Mouse (Mus musculus) stomach, postnatal 0 days (tissue): ENCODE measurements around the gene Camk2g. TPM values are rescaled to one million over a fixed set of nuclear protein-coding genes. Genes with fewer than 3 reads are reported as not detected.

Source experiments
- ATAC-seq: fragments of 200-750 bp; cut with Nextera tagmentation; 2 replicates; pipeline ENCODE4 v1.8.0; 2017; ENCODE audit not compliant: low FRiP score, low TSS enrichment
- DNase-seq: peaks from one replicate; pipeline ENCODE4 v3.0.0-alpha.2; 2016; ENCODE audit warnings: low spot score
- H3K27ac ChIP-seq: fragments of 300-500 bp; sonication (generic); replicated peaks from 2 replicates; pipeline ENCODE4 v1.5.1; 2014; ENCODE audit warnings: mild to moderate bottlenecking, control low read depth
- H3K27me3 ChIP-seq: fragments of 300-500 bp; sonication (generic); 2 replicates; pipeline ENCODE4 v1.6.1; 2014; ENCODE audit warnings: low read length; ENCODE audit not compliant: control insufficient read depth, insufficient read depth
- H3K36me3 ChIP-seq: fragments of 300-500 bp; sonication (generic); 2 replicates; pipeline ENCODE4 v1.6.1; 2014; ENCODE audit warnings: low read length, mixed read lengths; ENCODE audit not compliant: control insufficient read depth, insufficient read depth
- H3K4me1 ChIP-seq: fragments of 300-500 bp; sonication (generic); replicated peaks from 2 replicates; pipeline ENCODE4 v1.6.1; 2014; ENCODE audit warnings: antibody characterized with exemption; ENCODE audit not compliant: control insufficient read depth, insufficient read depth
- H3K4me2 ChIP-seq: fragments of 300-500 bp; sonication (generic); replicated peaks from 2 replicates; pipeline ENCODE4 v1.6.1; 2014; ENCODE audit warnings: low read depth, mild to moderate bottlenecking, control low read depth, moderate library complexity
- H3K4me3 ChIP-seq: fragments of 300-500 bp; sonication (generic); 2 replicates; pipeline ENCODE4 v1.5.1; 2014; ENCODE audit warnings: low read depth, low read length, control low read depth
- H3K9ac ChIP-seq: fragments of 300-500 bp; sonication (generic); 2 replicates; pipeline ENCODE4 v1.6.1; 2014; ENCODE audit warnings: mild to moderate bottlenecking, low read length, control low read depth, mixed read lengths
- H3K9me3 ChIP-seq: fragments of 300-500 bp; sonication (generic); 2 replicates; pipeline ENCODE4 v1.6.1; 2016; ENCODE audit warnings: low read length; ENCODE audit not compliant: control insufficient read depth
- CTCF ChIP-seq: IDR thresholded peaks from 2 replicates; pipeline ENCODE4 v1.5.1; 2016; ENCODE audit warnings: antibody characterized with exemption, low read depth, mild to moderate bottlenecking, moderate library complexity
- EP300 ChIP-seq: optimal IDR thresholded peaks from 2 replicates; pipeline ENCODE3; 2016; ENCODE audit warnings: antibody characterized with exemption
- WGBS: fragments of 180-500 bp; shearing (Covaris S2); extraction: QIAGEN DNeasy Blood & Tissue Kit; methylation state at CpG from one replicate; pipeline ENCODE4 v1.1.7; 2014; 5-methylcytosine and 5-hydroxymethylcytosine counted together
- polyA plus RNA-seq: library from polyadenylated mRNA; unstranded; fragments of >200 nt; fragmentation: Nextera tagmentation; extraction: Ambion mirVana; gene quantifications from 2 replicates; pipeline ENCODE4 v1.2.1, GENCODE M21; 2015

Gene Camk2g
- polyA plus RNA-seq, 1 experiment from 2014 or later: 38.6 TPM

DNA sequence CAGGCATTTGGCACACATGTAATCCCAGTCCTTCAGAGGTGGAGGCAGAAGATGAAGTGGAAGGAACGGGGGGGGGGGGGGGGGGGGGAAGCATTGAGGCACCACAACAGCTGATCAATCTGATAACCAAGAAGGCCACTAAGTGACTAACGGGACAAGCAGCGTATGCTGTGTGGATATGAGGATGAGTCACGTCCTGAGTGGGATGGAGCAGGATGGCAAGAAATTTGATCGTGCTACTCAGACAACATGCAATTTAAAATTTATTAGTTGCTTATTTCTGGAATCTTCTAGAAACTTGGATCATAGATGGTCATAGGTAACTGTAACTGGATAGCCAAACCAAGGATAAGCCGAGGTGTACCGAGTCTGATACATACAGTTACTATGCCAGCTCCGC lies 13.7 kb downstream of the Camk2g start:
- Histone ChIP-seq H3K4me3 (no peak overlapping the region), H3K4me1 (no peaks in the 10 kb centered on the region), H3K36me3 (peaks cover 18% of the 10 kb centered on the region; the same call in 1 of the 2 replicates), H3K4me2 (no peak overlapping the region), H3K27me3 (no peaks in the 10 kb centered on the region), H3K9me3 (no peaks in the 10 kb centered on the region), H3K27ac (no peak overlapping the region), H3K9ac (no peak overlapping the region)
- TF ChIP-seq EP300: no peak
- no peak for TF ChIP-seq CTCF
- ATAC-seq: no peak
- no peak for DNase-seq
- 85% methylated on average over 8 of the region's 8 CpGs for WGBS

GRCm38 (mm10) chr14:20778496-20778895 lies 15.4 kb downstream of the Camk2g start:
- Histone ChIP-seq H3K4me2 (no peak overlapping the region), H3K36me3 (peaks cover 18% of the 10 kb centered on the region; the same call in 1 of the 2 replicates), H3K9ac (no peak overlapping the region), H3K4me1 (no peaks in the 10 kb centered on the region), H3K4me3 (no peak overlapping the region), H3K27me3 (no peaks in the 10 kb centered on the region), H3K9me3 (no peaks in the 10 kb centered on the region), H3K27ac (no peak overlapping the region)
- no peak for DNase-seq
- ATAC-seq: no peak
- WGBS: 81% methylated on average over 8 of the region's 8 CpGs
- no peak for TF ChIP-seq CTCF

DNA sequence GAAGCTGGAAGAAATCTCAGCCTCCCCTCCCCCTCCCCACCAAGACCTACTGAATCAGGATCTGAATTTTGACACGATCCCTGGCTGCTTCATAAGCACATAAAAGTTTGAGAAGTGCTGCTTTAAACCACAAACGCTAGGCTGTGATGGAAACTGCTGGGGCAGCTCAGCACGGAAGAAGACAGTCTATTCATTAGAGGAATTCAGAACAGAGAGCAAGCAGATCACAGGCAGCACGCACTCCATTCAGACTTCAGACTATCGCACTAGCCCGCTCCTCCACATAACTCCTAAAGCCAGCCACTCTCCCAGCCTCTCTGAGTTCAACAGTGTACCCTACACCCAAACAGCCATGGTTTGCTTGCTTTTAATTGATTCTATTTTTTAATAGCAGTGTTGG lies 18.2 kb downstream of the Camk2g start:
- Histone ChIP-seq H3K9ac (no peak overlapping the region), H3K27ac (no peak overlapping the region), H3K36me3 (peaks cover 15% of the 10 kb centered on the region), H3K4me1 (no peaks in the 10 kb centered on the region), H3K9me3 (no peaks in the 10 kb centered on the region), H3K4me2 (no peak overlapping the region), H3K27me3 (no peaks in the 10 kb centered on the region), H3K4me3 (no peak overlapping the region)
- DNase-seq (no peak), ATAC-seq (no peak)
- TF ChIP-seq CTCF (no peak), EP300 (no peak)
- WGBS: 39% methylated on average over 6 of the region's 6 CpGs

GRCm38 (mm10) chr14:20773410-20773809 lies 20.5 kb downstream of the Camk2g start:
- DNase-seq (no peak), ATAC-seq (no peak)
- WGBS: 59% methylated on average over 3 of the region's 3 CpGs
- no peak for TF ChIP-seq CTCF
- Histone ChIP-seq H3K9ac (no peak overlapping the region), H3K4me3 (no peak overlapping the region), H3K9me3 (no peaks in the 10 kb centered on the region), H3K4me2 (no peak overlapping the region), H3K36me3 (peaks cover 10% of the 10 kb centered on the region), H3K27ac (no peak overlapping the region; the same call in 1 of the 2 replicates), H3K4me1 (no peaks in the 10 kb centered on the region), H3K27me3 (no peaks in the 10 kb centered on the region)

GRCm38 (mm10) chr14:20772808-20773207 lies 21.1 kb downstream of the Camk2g start:
- DNase-seq: no peak
- Histone ChIP-seq H3K9ac (no peak overlapping the region), H3K27ac (no peak overlapping the region; the same call in 1 of the 2 replicates), H3K9me3 (no peaks in the 10 kb centered on the region), H3K36me3 (peaks cover 4% of the 10 kb centered on the region), H3K4me1 (no peaks in the 10 kb centered on the region), H3K4me2 (no peak overlapping the region), H3K4me3 (no peak overlapping the region), H3K27me3 (no peaks in the 10 kb centered on the region)
- 69% methylated on average over 6 of the region's 6 CpGs for WGBS
- ATAC-seq: no peak
- no peak for TF ChIP-seq EP300
- TF ChIP-seq CTCF: no peak

DNA sequence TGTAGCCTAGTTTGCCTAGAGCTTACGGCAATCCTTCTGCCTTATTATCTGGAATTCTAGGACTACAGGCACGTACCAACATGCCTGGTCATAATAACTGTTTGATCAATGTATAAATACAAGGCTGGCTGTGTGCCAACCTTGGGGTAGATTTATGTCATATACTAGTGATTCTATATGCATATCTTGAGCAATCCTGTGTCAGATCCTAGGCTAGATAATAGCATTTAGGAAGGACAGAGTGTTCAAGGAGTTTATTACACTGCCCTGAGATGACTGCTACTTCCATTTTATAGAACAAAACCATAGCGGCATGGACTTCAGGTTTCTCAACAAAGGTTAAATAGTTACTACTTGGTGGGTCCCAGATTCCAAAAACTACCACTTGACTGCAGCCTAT lies 21.9 kb downstream of the Camk2g start:
- Histone ChIP-seq H3K27me3 (no peaks in the 10 kb centered on the region), H3K4me1 (no peaks in the 10 kb centered on the region), H3K27ac (no peak overlapping the region), H3K4me2 (no peak overlapping the region), H3K36me3 (peaks cover 3% of the 10 kb centered on the region), H3K4me3 (no peak overlapping the region), H3K9ac (no peak overlapping the region), H3K9me3 (no peaks in the 10 kb centered on the region)
- 63% methylated on average over 3 of the region's 3 CpGs for WGBS
- DNase-seq: no peak
- ATAC-seq: no peak
- TF ChIP-seq EP300 (no peak), CTCF (no peak)
